Mouse (Mus musculus) urinary bladder, adult 18-20 months (tissue): ENCODE measurements around the gene Cmss1.

Experiments used
- DNase-seq, 2 experiments: peaks; one replicate each; pipeline ENCODE4 v3.0.0; 2022; ENCODE audit warnings: low spot score in 2 of 2, mixed read lengths in 2 of 2

The Cmss1 gene

GRCm38 (mm10) chr16:57606444-57607227 is at the start of gene Cmss1:
Gene Cmss1 (minus strand): TSS chr16:57606864.
- DNase-seq, result peak; percentile 66 to 73

GRCm38 (mm10) chr16:57649888-57650287 is 43.2 kb upstream of the Cmss1 start:
- DNase-seq, result no peak

- DNase-seq, result no peak
These were observed 34.8 kb upstream of the Cmss1 start for GRCm38 (mm10) chr16:57641346-57641885.

- no peak for DNase-seq
These were observed 28.1 kb upstream of the Cmss1 start for GRCm38 (mm10) chr16:57634766-57635165.

GRCm38 (mm10) chr16:57634191-57634590 is 27.5 kb upstream of the Cmss1 start:
- DNase-seq, result peak; percentile 35 to 57

- DNase-seq, result no peak
These were observed 5.1 kb upstream of the Cmss1 start for GRCm38 (mm10) chr16:57611768-57612167.

- DNase-seq, result no peak
These were observed 5.6 kb downstream of the Cmss1 start for GRCm38 (mm10) chr16:57601031-57601430.

GRCm38 (mm10) chr16:57597295-57597957 is 9.2 kb downstream of the Cmss1 start:
- DNase-seq, result no peak

GRCm38 (mm10) chr16:57593422-57594157 is 13.1 kb downstream of the Cmss1 start:
- DNase-seq, result no peak

GRCm38 (mm10) chr16:57585201-57585600 is 21.5 kb downstream of the Cmss1 start:
- no peak for DNase-seq

- no peak for DNase-seq
These were observed 24.7 kb downstream of the Cmss1 start for GRCm38 (mm10) chr16:57582008-57582407.

- no peak for DNase-seq
These were observed 26.6 kb downstream of the Cmss1 start for GRCm38 (mm10) chr16:57580041-57580440.

GRCm38 (mm10) chr16:57577519-57577918 is 29.1 kb downstream of the Cmss1 start:
- DNase-seq, result no peak

- DNase-seq, result no peak
These were observed 30.8 kb downstream of the Cmss1 start for GRCm38 (mm10) chr16:57575764-57576388.

- no peak for DNase-seq
These were observed 32.8 kb downstream of the Cmss1 start for GRCm38 (mm10) chr16:57573831-57574230.

- DNase-seq, result no peak
These were observed 35.8 kb downstream of the Cmss1 start for GRCm38 (mm10) chr16:57570789-57571311.

GRCm38 (mm10) chr16:57568648-57569404 is 37.8 kb downstream of the Cmss1 start:
- no peak for DNase-seq

GRCm38 (mm10) chr16:57566215-57566614 is 40.4 kb downstream of the Cmss1 start:
- DNase-seq, result no peak

- DNase-seq, result no peak
These were observed 41.9 kb downstream of the Cmss1 start for GRCm38 (mm10) chr16:57564807-57565206.

- DNase-seq, result no peak
These were observed 43.2 kb downstream of the Cmss1 start for GRCm38 (mm10) chr16:57563453-57563852.

GRCm38 (mm10) chr16:57560185-57560584 is 46.5 kb downstream of the Cmss1 start:
- DNase-seq, result no peak
